In the genomic region with DNA sequence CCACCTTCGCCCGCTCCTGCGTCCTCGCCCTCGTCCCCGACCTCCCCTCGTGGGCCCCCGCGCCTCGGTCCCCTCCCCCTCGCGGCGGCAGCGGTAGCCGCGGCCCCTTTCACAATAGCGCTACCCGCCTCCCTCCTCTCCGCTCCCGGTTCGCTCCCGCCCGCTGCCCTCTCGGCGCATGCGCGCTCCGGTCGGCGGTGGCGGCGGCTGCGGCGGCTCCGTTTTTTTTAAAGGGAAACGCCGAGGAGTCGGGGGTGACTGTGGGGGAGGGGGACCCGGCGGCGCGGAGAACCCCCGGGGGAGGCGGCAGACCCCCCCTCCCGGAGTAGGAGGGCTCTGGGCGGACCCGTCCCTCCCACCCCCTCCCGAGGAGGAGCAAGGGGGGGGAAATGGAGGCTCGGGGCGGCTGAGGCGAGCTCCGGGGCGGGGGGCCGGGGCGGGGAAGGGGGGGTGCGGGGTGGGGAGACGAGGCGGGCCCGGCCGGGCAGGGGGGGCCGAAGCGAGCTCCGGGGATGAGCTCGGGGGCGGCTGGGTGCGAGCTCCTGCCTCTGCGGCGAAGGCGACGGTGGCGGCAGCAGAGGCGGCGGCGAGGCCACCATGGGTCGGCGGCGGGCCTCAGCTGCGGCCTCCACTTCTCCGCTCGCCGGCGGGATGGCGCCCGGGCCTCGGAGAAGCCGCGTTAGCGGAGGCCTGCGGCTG, we compare ENCODE assay signal across 8 mouse cellular contexts. TPM values are rescaled to one million over a fixed set of nuclear protein-coding genes. Genes with fewer than 3 reads are reported as not detected.
DNase-seq lines count a peak whose midpoint lies in the region; ATAC-seq and TF ChIP-seq lines count a peak whose summit lies in the region.

A gene (plus strand): TSS at position 502 of the 699 bp plus-strand sequence.

- peak within 1 kb of the TSS; percentile 93 for H3K4me2 ChIP-seq in heart, embryonic 13.5 days
- peak within 1 kb of the TSS; percentile 78 for H3K4me2 ChIP-seq in kidney, postnatal 0 days (ENCODE audit: low read length)
- peak within 1 kb of the TSS; percentile 95 for H3K4me2 ChIP-seq in liver, embryonic 14.5 days (ENCODE audit: low read depth)
- H3K4me2 ChIP-seq in stomach, embryonic 16.5 days (ENCODE audit: low read depth, low read length) = peak within 1 kb of the TSS; percentile 97

- no peaks in the 10 kb centered on the region for H3K27me3 ChIP-seq in forebrain, embryonic 10.5 days (ENCODE audit: poor library complexity, severe bottlenecking)
- H3K27me3 ChIP-seq in heart, embryonic 13.5 days (replicated peaks) = no peaks in the 10 kb centered on the region
- H3K27me3 ChIP-seq in kidney, postnatal 0 days (ENCODE audit: insufficient read depth, low read length) = no peaks in the 10 kb centered on the region
- H3K27me3 ChIP-seq in liver, embryonic 14.5 days (ENCODE audit: control insufficient read depth, insufficient read depth, low read length) = no peaks in the 10 kb centered on the region
- no peaks in the 10 kb centered on the region for H3K27me3 ChIP-seq in stomach, embryonic 16.5 days (ENCODE audit: control insufficient read depth, insufficient read depth, low read length)

- WGBS in forebrain, embryonic 10.5 days = under 1% methylated on average over 68 of the region's 89 CpGs
- under 1% methylated on average over 42 of the region's 89 CpGs for WGBS in heart, embryonic 13.5 days
- under 1% methylated on average over 57 of the region's 89 CpGs for WGBS in kidney, postnatal 0 days
- under 1% methylated on average over 78 of the region's 89 CpGs for WGBS in liver, embryonic 14.5 days (ENCODE audit: insufficient replicate concordance)
- under 1% methylated on average over 63 of the region's 89 CpGs for WGBS in stomach, embryonic 16.5 days

- H3K4me3 ChIP-seq in forebrain, embryonic 10.5 days = peak within 1 kb of the TSS; percentile 100
- peak within 1 kb of the TSS; percentile 97 for H3K4me3 ChIP-seq in heart, embryonic 13.5 days
- peak within 1 kb of the TSS; percentile 100 for H3K4me3 ChIP-seq in kidney, postnatal 0 days (replicated peaks; ENCODE audit: low read depth, low read length)
- H3K4me3 ChIP-seq in liver, embryonic 14.5 days (ENCODE audit: insufficient read depth in 1 of 2, low read depth in 2 of 2, low read length in 2 of 2) = peak within 1 kb of the TSS; percentile 85 to 99
- peak within 1 kb of the TSS; percentile 100 for H3K4me3 ChIP-seq in stomach, embryonic 16.5 days (replicated peaks; ENCODE audit: low read length)

- peaks cover 55% of the 10 kb centered on the region for H3K4me1 ChIP-seq in forebrain, embryonic 10.5 days
- peaks cover 47% of the 10 kb centered on the region for H3K4me1 ChIP-seq in heart, embryonic 13.5 days
- peaks cover 23% of the 10 kb centered on the region for H3K4me1 ChIP-seq in kidney, postnatal 0 days (replicated peaks; ENCODE audit: insufficient read depth, low read length)
- peaks cover 15 to 24% of the 10 kb centered on the region in 2 experiments for H3K4me1 ChIP-seq in liver, embryonic 14.5 days (replicated peaks; ENCODE audit: control insufficient read depth in 2 of 2, insufficient read depth in 2 of 2, low read length in 1 of 2)
- H3K4me1 ChIP-seq in stomach, embryonic 16.5 days (ENCODE audit: control insufficient read depth, insufficient read depth, low read length) = peaks cover 25% of the 10 kb centered on the region

- H3K27ac ChIP-seq in forebrain, embryonic 10.5 days = peak within 1 kb of the TSS; percentile 100
- H3K27ac ChIP-seq in heart, embryonic 13.5 days (replicated peaks) = peak within 1 kb of the TSS; percentile 100
- H3K27ac ChIP-seq in kidney, postnatal 0 days = peak within 1 kb of the TSS; percentile 99
- peak within 1 kb of the TSS; percentile 79 for H3K27ac ChIP-seq in liver, embryonic 14.5 days
- H3K27ac ChIP-seq in stomach, embryonic 16.5 days (ENCODE audit: low read length) = peak within 1 kb of the TSS; percentile 100

- TF ChIP-seq EP300 in liver, embryonic 14.5 days (IDR thresholded peaks at IDR 0.05; ENCODE audit: low read depth) = no peak

- DNase-seq in CD4-positive helper T cell, adult 2 months (ENCODE audit: low read depth, low spot score) = peak; percentile 92
- peak; percentile 92 for DNase-seq in brain, adult 2 months (ENCODE audit: low read depth, low spot score)
- peak; percentile 90 for DNase-seq in forebrain, embryonic 10.5 days (ENCODE audit: extremely low spot score, low spot score)
- peak; percentile 94 for DNase-seq in kidney, postnatal 0 days (ENCODE audit: low spot score)
- DNase-seq in liver, embryonic 14.5 days (ENCODE audit: low read depth in 3 of 3, low spot score in 3 of 3) = peak; percentile 65 to 72 (median 69)
- DNase-seq in neural tube, embryonic 10.5 days (ENCODE audit: extremely low spot score, low spot score) = peak; percentile 94

- H3K9me3 ChIP-seq in forebrain, embryonic 10.5 days = no peaks in the 10 kb centered on the region
- H3K9me3 ChIP-seq in heart, embryonic 13.5 days = no peaks in the 10 kb centered on the region
- H3K9me3 ChIP-seq in kidney, postnatal 0 days (replicated peaks; ENCODE audit: low read length) = no peaks in the 10 kb centered on the region
- no peaks in the 10 kb centered on the region for H3K9me3 ChIP-seq in liver, embryonic 14.5 days (ENCODE audit: control insufficient read depth, low read length)
- H3K9me3 ChIP-seq in stomach, embryonic 16.5 days (replicated peaks; ENCODE audit: control insufficient read depth, low read length) = no peaks in the 10 kb centered on the region

- ATAC-seq in heart, embryonic 13.5 days (ENCODE audit: extremely low read depth, insufficient number of reproducible peaks, low FRiP score, low TSS enrichment) = peak; percentile 72
- peak; percentile 44 for ATAC-seq in kidney, postnatal 0 days (replicated peaks; ENCODE audit: low FRiP score, low read depth)
- ATAC-seq in liver, embryonic 14.5 days (ENCODE audit: insufficient read depth) = peak; percentile 78
- ATAC-seq in stomach, embryonic 16.5 days (ENCODE audit: insufficient read depth, low FRiP score) = peak; percentile 73

- TF ChIP-seq CTCF in kidney, postnatal 0 days (IDR thresholded peaks at IDR 0.05; ENCODE audit: low read depth) = peak; percentile 25; the same call in 1 of the 2 replicates
- TF ChIP-seq CTCF in liver, embryonic 14.5 days (IDR thresholded peaks at IDR 0.05; ENCODE audit: low read depth) = no peak

- H3K9ac ChIP-seq in heart, embryonic 13.5 days = peak within 1 kb of the TSS; percentile 98
- peak within 1 kb of the TSS; percentile 99 for H3K9ac ChIP-seq in kidney, postnatal 0 days (ENCODE audit: low read depth, low read length)
- H3K9ac ChIP-seq in liver, embryonic 14.5 days (replicated peaks) = peak within 1 kb of the TSS; percentile 98
- peak within 1 kb of the TSS; percentile 100 for H3K9ac ChIP-seq in stomach, embryonic 16.5 days (ENCODE audit: low read length)

- peaks cover 30% of the 10 kb centered on the region for H3K36me3 ChIP-seq in forebrain, embryonic 10.5 days (replicated peaks)
- H3K36me3 ChIP-seq in heart, embryonic 13.5 days = peaks cover 23% of the 10 kb centered on the region
- peaks cover 13% of the 10 kb centered on the region; the same call in 1 of the 2 replicates for H3K36me3 ChIP-seq in kidney, postnatal 0 days (ENCODE audit: insufficient read depth, low read length)
- peaks cover 18% of the 10 kb centered on the region for H3K36me3 ChIP-seq in liver, embryonic 14.5 days (replicated peaks; ENCODE audit: control insufficient read depth, insufficient read depth, low read depth)
- H3K36me3 ChIP-seq in stomach, embryonic 16.5 days (ENCODE audit: control insufficient read depth, insufficient read depth, low read length) = no peaks in the 10 kb centered on the region

RNA-seq across cellular contexts. Expression of the gene that starts here (rescaled TPM):
- 22.9 and 24.1 TPM in 2 replicates for polyA plus RNA-seq in forebrain, embryonic 10.5 days (2016; fragmentation: Nextera tagmentation; extraction: Ambion mirVana)
- polyA plus RNA-seq in heart, embryonic 13.5 days (2015; fragmentation: Nextera tagmentation; extraction: Ambion mirVana) = 14.6 and 15.7 TPM in 2 replicates
- polyA plus RNA-seq in kidney, postnatal 0 days (2015; fragmentation: Nextera tagmentation; extraction: Ambion mirVana) = 17.8 and 19.3 TPM in 2 replicates
- 11.5 and 15.8 TPM in 2 replicates for polyA plus RNA-seq in liver, embryonic 14.5 days (2012; rRNA removed)
- 4.5 and 4.9 TPM in 2 replicates for polyA plus RNA-seq in liver, embryonic 14.5 days (2014; fragmentation: Nextera tagmentation; extraction: Ambion mirVana)
- polyA plus RNA-seq in stomach, embryonic 16.5 days (2015; fragmentation: Nextera tagmentation; extraction: Ambion mirVana) = 18.0 and 18.4 TPM in 2 replicates

Comparison
In these comparisons a context has a peak if more than half of its experiments do, and no peak if none do; other contexts are left out.
1. Peak in every context shown above with its lines: DNase-seq, ATAC-seq, H3K4me3 ChIP-seq and H3K27ac ChIP-seq.